Mouse (Mus musculus): ENCODE data around the gene Ttc30a2. TPM values are rescaled to one million over a fixed set of nuclear protein-coding genes. Genes with fewer than 3 reads are reported as not detected.
"Not testable (repeated sequence)": the region's sequence is repeated elsewhere in the genome, so short reads cannot be mapped to it uniquely, and the experiment has no call there.

Ttc30a2 gene
- total RNA-seq (2021), result under 1 TPM; 0.20 to 0.52 TPM
- long read RNA-seq, experiment 1, result 0 reads
- long read RNA-seq, experiment 2, partial matches to known transcripts, result 0 of 1 reads
- long read RNA-seq, experiment 2, other reads (novel, unspliced or antisense), result 0 of 1 reads

DNA sequence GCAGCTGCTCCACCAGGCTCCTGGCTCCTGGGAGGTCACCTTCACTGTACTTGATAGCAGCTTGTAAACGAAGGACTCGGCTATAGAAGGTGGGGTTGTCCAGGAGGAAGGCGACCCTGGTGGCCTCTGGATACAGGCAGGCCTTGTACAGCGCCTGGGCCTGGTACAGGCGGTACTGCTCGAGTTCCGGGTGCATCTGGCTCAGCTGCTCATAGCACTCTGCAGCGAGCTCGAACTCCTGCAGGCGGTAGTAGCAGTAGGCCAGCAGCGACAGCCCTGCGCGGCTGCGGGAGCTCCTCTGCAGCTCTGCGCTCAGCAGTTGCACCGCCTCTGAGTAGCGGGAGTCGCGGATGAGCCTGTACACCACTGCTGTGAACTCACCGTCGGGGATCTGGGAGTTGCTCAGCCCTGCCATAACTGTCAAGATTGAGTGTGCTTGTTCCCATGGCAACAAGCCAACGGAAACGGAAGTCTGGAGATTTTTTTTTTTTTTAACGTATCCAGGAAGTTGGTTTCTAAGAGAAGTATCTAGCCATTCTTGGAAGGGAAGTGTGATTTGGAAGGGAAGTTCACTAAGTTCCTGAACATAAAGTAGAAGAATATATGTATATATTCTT lies at the start of gene Ttc30a2:
Gene Ttc30a2, minus strand, starts transcription at position 419 of the 617 bp plus-strand sequence.
- not testable (repeated sequence) for H3K4me3 ChIP-seq; H3K27ac ChIP-seq; DNase-seq (ENCODE audit: low spot score in 2 of 2)

DNA sequence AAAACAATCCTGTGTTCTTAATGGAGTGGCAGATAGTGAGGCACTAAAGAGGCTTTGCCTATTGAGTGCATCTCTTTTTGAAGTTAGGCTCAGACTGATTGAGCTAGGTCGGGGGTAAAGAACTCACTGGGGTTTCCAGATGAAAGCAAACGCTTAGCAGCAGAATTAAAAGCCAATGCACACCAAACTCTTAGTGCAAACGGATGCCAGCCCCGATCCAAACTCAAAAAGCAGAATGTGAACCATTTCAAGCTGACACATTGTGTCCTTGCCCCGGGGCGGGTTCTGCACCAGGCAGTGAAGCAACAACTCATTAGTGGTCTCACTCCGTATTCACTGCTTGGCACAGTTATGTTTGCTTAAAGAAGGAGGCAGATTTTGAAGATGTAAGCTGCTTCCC lies 38.9 kb upstream of the Ttc30a2 start:
- Histone ChIP-seq H3K4me3 (no peak overlapping the region), H3K27ac (no peak overlapping the region)
- DNase-seq (ENCODE audit: low spot score in 2 of 2), result no peak
- no peak for TF ChIP-seq CTCF (conservative IDR thresholded peaks at IDR 0.05)

DNA sequence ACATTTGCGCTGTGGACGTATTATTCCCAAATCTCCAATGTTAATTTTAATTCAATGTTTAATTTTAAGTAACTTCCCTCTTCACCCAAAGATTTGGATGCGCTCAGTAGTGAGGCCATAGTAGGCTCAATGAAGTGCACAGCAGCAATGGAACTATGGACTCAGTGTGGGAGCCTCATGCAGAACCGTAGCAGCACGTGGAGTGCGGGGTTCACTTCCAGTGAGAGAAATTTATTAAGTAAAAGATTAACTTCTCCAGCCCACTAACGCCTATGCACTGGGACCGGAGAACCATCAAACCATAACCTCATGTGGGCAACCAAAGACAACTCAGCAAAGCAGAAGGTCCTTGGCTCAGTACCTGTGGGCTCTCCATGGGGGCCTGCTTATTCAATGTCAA lies 38.2 kb upstream of the Ttc30a2 start:
- H3K27ac ChIP-seq, result no peak overlapping the region
- no peak overlapping the region for H3K4me3 ChIP-seq
- no peak for TF ChIP-seq CTCF (conservative IDR thresholded peaks at IDR 0.05)
- DNase-seq (ENCODE audit: low spot score in 2 of 2), result no peak

DNA sequence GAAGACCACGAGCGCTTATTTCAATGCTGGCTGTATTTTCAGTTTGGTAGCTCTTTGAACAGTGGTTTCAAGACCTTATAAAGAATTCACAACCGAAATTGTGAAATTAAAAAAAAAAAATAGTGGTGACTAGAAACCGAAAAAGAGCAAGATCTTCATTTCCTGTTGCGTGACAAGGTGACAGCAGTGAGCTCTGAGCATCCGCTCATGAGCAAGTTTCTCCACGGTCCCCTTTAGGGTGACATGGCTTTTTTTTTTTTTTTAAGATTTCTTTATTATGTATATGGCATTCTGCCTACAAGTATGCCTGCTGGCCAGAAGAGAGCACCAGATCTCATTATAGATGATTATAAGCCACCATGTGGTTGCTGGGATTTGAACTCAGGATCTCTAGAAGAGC lies 37.5 kb upstream of the Ttc30a2 start:
- no peak for DNase-seq (ENCODE audit: low spot score in 2 of 2)
- H3K4me3 ChIP-seq, result no peak overlapping the region
- TF ChIP-seq CTCF (conservative IDR thresholded peaks at IDR 0.05), result no peak
- no peak overlapping the region for H3K27ac ChIP-seq

DNA sequence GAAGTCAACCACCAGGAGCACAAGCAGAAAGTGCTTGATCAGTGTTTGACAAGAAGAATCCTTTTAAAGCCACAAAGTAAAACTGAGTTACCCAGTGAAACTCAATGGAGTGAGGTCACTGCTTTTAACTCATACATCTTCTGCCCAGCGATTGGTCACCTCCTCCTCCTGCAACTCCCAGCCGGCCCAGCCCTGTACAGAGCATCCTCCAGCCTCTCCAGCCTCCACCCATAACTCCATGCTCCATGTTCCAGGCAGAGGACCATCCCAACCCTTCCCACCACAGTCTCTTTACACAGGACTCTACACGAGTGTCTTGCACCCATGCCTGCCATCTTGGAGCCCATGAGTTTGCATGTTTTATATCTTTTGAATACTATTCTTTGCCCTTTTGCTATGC lies 36.7 kb upstream of the Ttc30a2 start:
- Histone ChIP-seq H3K4me3 (no peak overlapping the region), H3K27ac (no peak overlapping the region)
- no peak for DNase-seq (ENCODE audit: low spot score in 2 of 2)
- no peak for TF ChIP-seq CTCF (conservative IDR thresholded peaks at IDR 0.05)

DNA sequence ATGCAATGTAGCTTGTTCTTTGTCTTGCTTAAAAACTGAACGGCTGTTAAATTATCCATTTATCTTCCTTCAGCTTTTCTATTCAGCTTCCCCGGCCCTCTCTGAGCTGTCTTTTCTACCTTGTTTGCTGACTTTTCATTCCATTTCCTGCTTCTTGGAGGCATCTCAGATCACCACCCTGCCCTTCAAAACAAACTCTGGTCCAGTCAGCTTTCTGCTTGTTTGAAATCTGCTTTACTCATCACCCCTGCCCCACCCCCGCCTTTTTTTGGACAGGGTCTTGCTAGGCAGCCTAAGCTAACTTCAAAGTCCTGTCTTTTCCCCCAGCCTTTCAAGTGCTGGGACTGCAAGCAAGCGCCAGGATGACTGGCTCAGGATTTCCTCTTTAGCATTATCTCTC lies 28.2 kb upstream of the Ttc30a2 start:
- no peak overlapping the region for H3K27ac ChIP-seq
- TF ChIP-seq CTCF (conservative IDR thresholded peaks at IDR 0.05), result no peak
- DNase-seq (ENCODE audit: low spot score in 2 of 2), result no peak
- H3K4me3 ChIP-seq, result no peak overlapping the region

DNA sequence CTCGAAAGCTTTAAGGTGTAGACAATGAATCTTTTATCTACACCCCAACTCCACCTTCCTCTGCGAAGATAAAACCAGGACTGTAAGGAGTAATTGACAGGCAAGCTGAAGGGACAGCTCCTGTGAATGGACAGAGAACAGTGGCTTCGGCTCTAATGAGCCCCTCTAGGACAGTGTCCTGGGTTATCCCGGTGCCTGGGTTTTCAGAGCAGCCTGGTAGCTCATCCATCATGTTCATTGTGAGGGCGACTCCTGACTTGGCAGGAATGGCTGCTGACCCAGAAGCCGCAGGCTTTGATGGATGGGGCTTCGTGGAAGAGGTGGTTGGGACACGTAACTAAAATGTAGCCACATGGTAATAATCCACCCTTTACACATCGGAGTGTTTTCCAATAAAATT lies 24.9 kb upstream of the Ttc30a2 start:
- no peak for TF ChIP-seq CTCF (conservative IDR thresholded peaks at IDR 0.05)
- no peak overlapping the region for H3K27ac ChIP-seq
- no peak for DNase-seq (ENCODE audit: low spot score in 2 of 2)
- no peak overlapping the region for H3K4me3 ChIP-seq

DNA sequence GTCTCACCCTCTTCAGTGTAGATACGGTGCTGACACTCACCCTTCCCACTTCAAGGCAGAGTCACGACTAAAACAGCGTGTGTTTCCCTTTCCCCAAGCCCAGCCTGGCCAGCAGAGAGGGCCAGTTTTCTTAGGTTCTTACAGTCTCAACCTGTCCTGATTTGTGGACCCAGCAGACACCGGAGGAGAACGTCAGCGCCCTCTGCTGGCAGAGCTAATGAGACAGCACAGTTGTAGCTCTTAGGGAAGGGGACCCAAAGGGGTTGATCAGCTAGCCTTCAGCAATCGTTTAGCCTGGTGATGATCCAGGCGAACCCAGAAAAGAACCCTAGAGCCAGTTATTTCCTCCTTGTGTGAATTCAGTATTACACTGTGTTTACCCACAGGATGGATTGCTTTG lies 23.4 kb upstream of the Ttc30a2 start:
- peak; percentile 90 for TF ChIP-seq CTCF (conservative IDR thresholded peaks at IDR 0.05)
- Histone ChIP-seq H3K4me3 (no peak overlapping the region), H3K27ac (no peak overlapping the region)
- peak in 1 of 2 experiments; percentile 71 for DNase-seq (ENCODE audit: low spot score in 2 of 2)

DNA sequence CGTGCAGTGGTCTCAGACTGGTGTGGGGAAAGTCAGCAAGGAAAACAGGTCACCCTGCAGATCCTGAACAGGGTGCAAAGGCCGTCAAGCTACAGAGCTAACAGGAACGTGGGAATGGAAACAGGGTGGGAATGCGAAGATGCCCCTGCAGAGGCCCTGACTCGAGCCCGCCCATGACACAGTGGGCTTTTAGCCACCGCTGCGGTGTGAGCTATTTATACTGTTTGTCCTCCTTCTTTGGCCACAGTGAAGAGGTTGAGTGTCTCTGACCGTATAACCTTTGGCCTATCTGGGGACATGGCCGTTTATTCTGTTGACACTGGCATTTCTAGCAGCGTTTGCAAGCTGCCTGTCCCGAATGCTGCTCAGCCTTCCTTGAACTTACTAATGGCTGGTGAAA lies 21.7 kb upstream of the Ttc30a2 start:
- peak overlapping the region; percentile 40; the same call in 1 of the 2 replicates for H3K27ac ChIP-seq
- TF ChIP-seq CTCF (conservative IDR thresholded peaks at IDR 0.05), result no peak
- H3K4me3 ChIP-seq, result no peak overlapping the region
- DNase-seq (ENCODE audit: low spot score in 2 of 2), result no peak

DNA sequence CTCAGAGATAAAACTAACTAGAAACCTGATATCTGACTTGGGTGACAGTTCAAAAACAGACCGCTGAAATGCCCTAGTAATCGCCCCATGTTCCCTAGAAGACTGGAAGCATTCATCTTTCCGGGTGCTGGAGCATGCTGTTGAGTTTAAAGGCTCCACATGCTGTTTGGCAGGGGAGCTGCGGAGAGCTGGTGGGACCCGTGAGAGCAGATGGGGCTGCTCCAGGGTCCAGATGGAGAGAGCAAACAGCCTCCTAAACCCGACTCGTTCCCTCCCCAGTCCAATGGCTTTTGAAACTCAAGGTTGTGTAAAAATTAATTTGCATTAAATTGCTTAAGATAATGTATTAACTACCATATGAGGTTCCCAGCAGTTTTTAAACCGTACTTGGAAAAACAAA lies 20.7 kb upstream of the Ttc30a2 start:
- no peak overlapping the region for H3K4me3 ChIP-seq
- DNase-seq (ENCODE audit: low spot score in 2 of 2), result peak; percentile 56 to 74
- no peak for TF ChIP-seq CTCF (conservative IDR thresholded peaks at IDR 0.05)
- peak overlapping the region; percentile 46; the same call in 1 of the 2 replicates for H3K27ac ChIP-seq

DNA sequence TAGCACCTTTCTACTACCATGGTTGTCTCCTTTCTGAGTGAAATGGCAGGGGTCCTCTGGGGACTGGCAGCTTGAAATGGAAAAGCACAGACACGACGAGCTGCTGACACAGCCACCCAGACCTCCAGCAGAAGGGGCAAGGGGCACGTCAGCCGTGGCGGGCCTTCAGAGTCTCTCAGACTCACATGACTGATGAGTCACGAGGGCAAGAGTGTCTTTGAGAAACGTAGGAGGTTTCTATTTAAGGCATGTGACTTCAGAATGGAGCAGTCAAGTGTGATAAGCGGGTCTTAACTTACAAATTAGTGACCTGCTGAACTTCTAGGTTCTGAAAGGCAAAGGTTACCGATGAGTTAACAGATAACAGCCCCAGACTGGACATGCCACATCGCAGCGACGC lies 19.8 kb upstream of the Ttc30a2 start:
- H3K27ac ChIP-seq, result peak overlapping the region; percentile 43; the same call in 1 of the 2 replicates
- DNase-seq (ENCODE audit: low spot score in 2 of 2), result no peak
- TF ChIP-seq CTCF (conservative IDR thresholded peaks at IDR 0.05), result no peak
- H3K4me3 ChIP-seq, result no peak overlapping the region

DNA sequence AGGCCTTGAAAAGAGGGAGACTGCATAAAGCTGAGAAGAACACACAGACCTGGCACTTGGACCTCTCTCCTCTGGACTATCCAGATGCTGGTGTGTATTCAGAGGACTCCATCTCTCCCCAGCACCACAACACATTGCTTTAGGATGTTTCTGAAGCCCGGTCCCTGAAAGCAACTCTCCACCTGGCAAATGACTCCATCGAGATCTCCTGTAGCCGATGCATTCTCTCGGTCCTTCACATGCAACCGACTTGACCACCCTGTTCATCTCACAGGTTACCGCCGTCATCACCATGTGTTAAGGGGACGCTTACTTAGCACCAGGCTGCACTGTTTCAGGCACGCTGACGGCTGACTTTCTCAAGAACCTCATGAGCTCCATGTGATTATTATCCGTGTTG lies 16.9 kb upstream of the Ttc30a2 start:
- Histone ChIP-seq H3K4me3 (no peak overlapping the region), H3K27ac (no peak overlapping the region)
- TF ChIP-seq CTCF (conservative IDR thresholded peaks at IDR 0.05), result no peak
- DNase-seq (ENCODE audit: low spot score in 2 of 2), result no peak

DNA sequence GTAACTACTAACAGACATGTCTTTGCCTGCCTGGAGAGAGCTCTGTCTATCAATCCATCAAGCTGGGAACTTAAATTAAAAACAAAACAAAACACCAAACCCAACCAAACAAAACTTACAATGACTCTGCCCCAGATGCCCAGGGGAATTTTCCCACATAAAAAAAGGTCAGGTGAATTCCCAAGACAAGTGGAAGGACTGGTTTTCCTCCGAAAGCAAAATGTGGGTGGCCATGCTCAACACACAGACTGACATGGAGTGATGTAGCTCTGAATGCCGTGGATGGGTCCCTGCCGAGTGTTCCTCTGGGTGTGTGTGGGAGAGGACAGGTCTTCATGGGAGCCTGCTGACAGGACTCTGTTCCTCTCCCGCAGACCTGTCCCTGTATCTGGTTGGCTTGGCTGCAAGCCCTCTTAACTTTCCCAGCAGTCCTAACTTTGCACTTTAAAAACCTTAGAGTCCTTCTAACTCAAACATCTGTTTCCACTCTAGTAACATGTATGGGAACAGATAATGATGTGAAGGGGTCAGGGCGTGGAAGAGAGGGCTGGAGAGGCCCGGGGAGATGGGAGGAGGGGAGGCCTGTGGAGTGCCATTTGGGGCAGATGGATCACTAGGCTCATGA lies 13.7 kb upstream of the Ttc30a2 start:
- Histone ChIP-seq H3K27ac (no peak overlapping the region), H3K4me3 (no peak overlapping the region)
- no peak for TF ChIP-seq CTCF (conservative IDR thresholded peaks at IDR 0.05)
- no peak for DNase-seq (ENCODE audit: low spot score in 2 of 2)
